Comparison of ENCODE assay signal across 18 mouse cellular contexts in genomic region chr3:138002545-138002944, GRCm38 (mm10).
"Had no signal": no experiment of that assay in that cellular context is flagged by ENCODE, and none has a peak within 500 bp of the region (broad histone marks: within the 10 kb centered on the region; RNA-seq: fewer than 3 reads in every experiment).

No protein-coding gene starts in this region.

- H3K36me3 ChIP-seq: liver, embryonic 13.5 days; liver, embryonic 15.5 days; lung, embryonic 15.5 days; midbrain, embryonic 10.5 days; midbrain, embryonic 12.5 days; neural tube, embryonic 12.5 days; stomach, embryonic 15.5 days had no signal

- H3K4me1 ChIP-seq: liver, embryonic 15.5 days; lung, embryonic 15.5 days; neural tube, embryonic 12.5 days; stomach, embryonic 15.5 days had no signal

- DNase-seq: liver, embryonic 13.5 days; liver, postnatal 0 days; lung, adult 2 months; lung, postnatal 14 days; lung, postnatal 36 days; midbrain, embryonic 14.5 days; right cerebral cortex, postnatal 25 days; right cerebral cortex, postnatal 4 days; spleen, adult 18-20 months; thymus, adult 2 months; thymus, postnatal 36 days had no signal

- ATAC-seq: liver, postnatal 0 days; midbrain, embryonic 16.5 days had no signal

- H3K9me3 ChIP-seq: liver, embryonic 13.5 days; liver, embryonic 15.5 days; lung, embryonic 15.5 days; midbrain, embryonic 10.5 days; midbrain, embryonic 12.5 days; neural tube, embryonic 12.5 days; stomach, embryonic 15.5 days had no signal

- H3K27me3 ChIP-seq: liver, embryonic 13.5 days; liver, embryonic 15.5 days; lung, embryonic 15.5 days; midbrain, embryonic 12.5 days; neural tube, embryonic 12.5 days; stomach, embryonic 15.5 days had no signal

- H3K4me3 ChIP-seq: liver, embryonic 13.5 days; liver, embryonic 15.5 days; lung, embryonic 15.5 days; midbrain, embryonic 10.5 days; midbrain, embryonic 12.5 days; neural tube, embryonic 12.5 days; stomach, embryonic 15.5 days had no signal
